Mouse (Mus musculus) brain, embryonic 14.5 days (tissue): ENCODE data around the gene Mx1.

ENCODE experiments used
- CTCF ChIP-seq: fragments of 200-500 bp; IDR thresholded peaks from 2 replicates; pipeline ENCODE4 v1.5.1; 2012; ENCODE audit warnings: inconsistent platforms, mild to moderate bottlenecking, moderate library complexity, borderline replicate concordance; ENCODE audit not compliant: insufficient read depth, insufficient read length; ENCODE audit errors: extremely low read depth
- POLR2A ChIP-seq: fragments of 200-500 bp; IDR thresholded peaks from 2 replicates; pipeline ENCODE4 v1.6.1; 2012; ENCODE audit warnings: mild to moderate bottlenecking, inconsistent platforms, borderline replicate concordance; ENCODE audit not compliant: poor library complexity, insufficient read depth, insufficient read length, severe bottlenecking; ENCODE audit errors: extremely low read depth

- TF ChIP-seq CTCF (no peak), POLR2A (no peak)
Measured at GRCm38 (mm10) chr16:97399991-97400390, 62.7 kb downstream of the Mx1 start.
